Comparison of ENCODE assay signal across 16 mouse cellular contexts in the genomic region with DNA sequence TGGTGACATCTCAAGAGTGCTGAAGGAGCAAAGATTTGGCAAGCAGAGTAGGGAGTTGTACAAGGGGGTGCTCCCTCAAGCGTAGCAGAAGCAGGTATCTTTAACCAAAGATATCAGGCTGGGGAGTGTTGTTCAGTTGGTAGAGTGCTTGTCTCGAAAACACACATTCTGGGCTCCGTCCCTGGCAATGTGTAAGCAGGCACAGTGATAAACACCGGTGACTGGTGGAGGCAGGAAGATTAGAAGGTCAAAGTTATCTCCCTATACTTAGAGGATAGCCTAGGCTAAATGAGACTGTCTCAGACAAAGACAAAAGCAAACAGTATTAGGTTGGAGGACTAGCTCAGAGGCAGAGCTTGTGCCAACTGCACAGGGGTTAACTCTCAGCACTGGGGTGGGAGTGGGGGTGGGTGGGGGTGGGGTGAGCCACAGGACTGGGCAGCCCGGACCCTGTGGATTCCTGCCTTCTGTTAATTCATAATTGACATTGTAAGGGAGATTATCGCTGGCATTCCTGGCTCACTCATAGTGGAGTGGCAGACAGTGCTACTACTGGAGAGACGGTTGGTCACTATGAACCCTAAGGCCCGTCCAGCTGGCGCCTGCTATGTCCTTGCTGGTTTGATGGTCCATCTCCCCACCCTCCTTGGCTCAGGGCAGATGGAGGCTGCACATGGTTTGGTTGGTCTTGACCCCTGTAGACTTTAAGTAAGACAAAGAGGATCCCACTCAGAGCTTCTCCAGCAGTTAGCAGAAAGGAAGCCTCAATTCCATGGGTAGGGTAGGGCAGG. TPM values are rescaled to one million over a fixed set of nuclear protein-coding genes. Genes with fewer than 3 reads are reported as not detected.
DNase-seq lines count a peak whose midpoint lies in the region; ATAC-seq and TF ChIP-seq lines count a peak whose summit lies in the region.
"Had no signal": no experiment of that assay in that cellular context is flagged by ENCODE, and none has a peak within 500 bp of the region (broad histone marks: within the 10 kb centered on the region; RNA-seq: fewer than 3 reads in every experiment).

No protein-coding gene starts in this region.

- TF ChIP-seq EP300 in liver, postnatal 0 days (IDR thresholded peaks at IDR 0.05; ENCODE audit: low read depth), result peak; percentile 96

- no peaks in the 10 kb centered on the region for H3K9me3 ChIP-seq in heart, embryonic 11.5 days (replicated peaks; ENCODE audit: control insufficient read depth, low read length)
- no peaks in the 10 kb centered on the region for H3K9me3 ChIP-seq in liver, postnatal 0 days (ENCODE audit: low read length)
- H3K9me3 ChIP-seq: forebrain, embryonic 13.5 days; lung, embryonic 15.5 days had no signal

- H3K27me3 ChIP-seq in heart, embryonic 11.5 days (ENCODE audit: control insufficient read depth, insufficient read depth, low read length), result no peaks in the 10 kb centered on the region
- no peaks in the 10 kb centered on the region for H3K27me3 ChIP-seq in liver, postnatal 0 days (ENCODE audit: insufficient read depth, low read length)
- H3K27me3 ChIP-seq: lung, embryonic 15.5 days had no signal

- TF ChIP-seq CTCF in liver, postnatal 0 days (IDR thresholded peaks at IDR 0.05; ENCODE audit: low read depth), result no peak
- TF ChIP-seq CTCF in gastrocnemius, adult 2 months (IDR thresholded peaks at IDR 0.05), result no peak

- H3K4me3 ChIP-seq in heart, embryonic 11.5 days (ENCODE audit: low read depth, low read length), result no peak overlapping the region
- no peak overlapping the region for H3K4me3 ChIP-seq in liver, postnatal 0 days (ENCODE audit: low read depth, low read length)
- H3K4me3 ChIP-seq in gastrocnemius, adult 2 months, result no peak overlapping the region
- H3K4me3 ChIP-seq: forebrain, embryonic 13.5 days; lung, embryonic 15.5 days had no signal

- no peak overlapping the region for H3K4me2 ChIP-seq in heart, embryonic 11.5 days
- no peak overlapping the region for H3K4me2 ChIP-seq in liver, postnatal 0 days (ENCODE audit: low read depth, low read length)
- H3K4me2 ChIP-seq: forebrain, embryonic 13.5 days; lung, embryonic 15.5 days had no signal

- H3K36me3 ChIP-seq in heart, embryonic 11.5 days (ENCODE audit: control insufficient read depth, insufficient read depth, low read length), result no peaks in the 10 kb centered on the region; the same call in 1 of the 2 replicates
- H3K36me3 ChIP-seq in liver, postnatal 0 days (replicated peaks; ENCODE audit: insufficient read depth, low read length), result 0 out of 2 replicates have a peak, but pooled peaks cover 4% of the 10 kb centered on the region
- H3K36me3 ChIP-seq: lung, embryonic 15.5 days had no signal

- 55% methylated on average over 9 of the region's 9 CpGs for WGBS in heart, embryonic 11.5 days (ENCODE audit: insufficient replicate concordance)
- WGBS in liver, postnatal 0 days (ENCODE audit: insufficient replicate concordance), result 43% methylated on average over 9 of the region's 9 CpGs

- H3K9ac ChIP-seq in heart, embryonic 11.5 days (ENCODE audit: low read depth, low read length), result no peak overlapping the region
- H3K9ac ChIP-seq in liver, postnatal 0 days (replicated peaks), result peak overlapping the region; percentile 26; the same call in 1 of the 2 replicates
- H3K9ac ChIP-seq: forebrain, embryonic 13.5 days; lung, embryonic 15.5 days had no signal

- DNase-seq in heart, postnatal 36 days, result no peak
- DNase-seq in left cerebral cortex, postnatal 4 days, result peak; percentile 48
- no peak for DNase-seq in left cerebral cortex, adult 9 months (ENCODE audit: low spot score in 2 of 2)
- no peak for DNase-seq in liver, postnatal 0 days
- no peak for DNase-seq in frontal cortex, postnatal 36 days (ENCODE audit: low spot score in 2 of 2)
- DNase-seq in gastrocnemius, adult 2 months, result no peak
- DNase-seq: adrenal gland, postnatal 10 days; cerebellum, adult 2 months; heart, postnatal 14 days; spleen, adult 18-20 months; thymus, adult 2 months had no signal

- H3K4me1 ChIP-seq in heart, embryonic 11.5 days (ENCODE audit: control insufficient read depth, insufficient read depth, low read length), result peaks cover 30% of the 10 kb centered on the region
- peaks cover 40% of the 10 kb centered on the region for H3K4me1 ChIP-seq in liver, postnatal 0 days (ENCODE audit: insufficient read depth)

- no peak for ATAC-seq in heart, embryonic 11.5 days (replicated peaks; ENCODE audit: insufficient number of reproducible peaks, low FRiP score, low TSS enrichment)
- peak; percentile 74 for ATAC-seq in erythroid progenitor cell, adult 5-6 weeks (replicated peaks; ENCODE audit: low FRiP score, poor library complexity, severe bottlenecking)
- ATAC-seq in liver, postnatal 0 days, result peak; percentile 80
- ATAC-seq: forebrain, embryonic 13.5 days; inflammation-experienced regulatory T-cells, adult 6 months had no signal

- H3K27ac ChIP-seq in heart, embryonic 11.5 days (ENCODE audit: low read depth, low read length), result peak overlapping the region; percentile 15; the same call in 1 of the 2 replicates
- H3K27ac ChIP-seq in liver, postnatal 0 days (ENCODE audit: low read depth), result peak overlapping the region; percentile 39; the same call in 1 of the 2 replicates
- no peak overlapping the region for H3K27ac ChIP-seq in gastrocnemius, adult 2 months

- intact Hi-C loops in heart, postnatal 36 days (cut with DNase I), result no loop called here
- intact Hi-C loops in left cerebral cortex, postnatal 4 days (cut with DNase I), result no loop called here
- intact Hi-C loops in gastrocnemius, adult 2 months (cut with DNase I), result no loop called here

RNA-seq across cellular contexts. Expression of a gene that starts 12.3 kb away (rescaled TPM):
- 0.59 and 0.60 TPM in 2 replicates for polyA plus RNA-seq in heart, embryonic 11.5 days (2014; fragmentation: Nextera tagmentation; extraction: Ambion mirVana)
- total RNA-seq in heart, postnatal 36 days (2021), result 1 to 10 TPM; 1.1 to 2.5 TPM
- 1 to 10 TPM; 2.1 to 2.7 TPM for total RNA-seq in left cerebral cortex, postnatal 4 days (2021)
- 27.4 and 29.3 TPM in 2 replicates for total RNA-seq in erythroid progenitor cell, adult 5-6 weeks (2015; ENCODE audit: low replicate concordance)
- 22.2 and 31.4 TPM in 2 replicates for total RNA-seq in erythroid progenitor cell, adult 5-6 weeks (2017; ENCODE audit: low replicate concordance)
- polyA plus RNA-seq in liver, postnatal 0 days (2015; fragmentation: Nextera tagmentation; extraction: Ambion mirVana), result 11.9 and 13.4 TPM in 2 replicates
- under 1 TPM; 0.53 to 0.54 TPM for total RNA-seq in gastrocnemius, adult 2 months (2021)

Comparison
In these comparisons a context has a peak if more than half of its experiments do, and no peak if none do; other contexts are left out.
1. RNA of a gene that starts 12.3 kb away (total RNA-seq): 22.2 to 31.4 TPM in erythroid progenitor cell, adult 5-6 weeks; 2.1 to 2.7 TPM in left cerebral cortex, postnatal 4 days, 1.1 to 2.5 TPM in heart, postnatal 36 days and 0.53 to 0.54 TPM in gastrocnemius, adult 2 months; every median in the first group is over 4 times any median in the second.